Mouse (Mus musculus) E14TG2a.4 (cell line): ENCODE results near the gene Gm498.

ENCODE experiments used
- CTCF ChIP-seq: conservative IDR thresholded peaks from 2 replicates; pipeline ENCODE4 v1.5.1; 2014; ENCODE audit warnings: low read length
- NANOG ChIP-seq: IDR thresholded peaks from 2 replicates; pipeline ENCODE4 v1.6.1; 2014; ENCODE audit warnings: borderline replicate concordance, low read length, mixed read lengths
- POU5F1 ChIP-seq: IDR thresholded peaks from 2 replicates; pipeline ENCODE4 v1.6.1; 2014; ENCODE audit warnings: low read length, borderline replicate concordance

DNA sequence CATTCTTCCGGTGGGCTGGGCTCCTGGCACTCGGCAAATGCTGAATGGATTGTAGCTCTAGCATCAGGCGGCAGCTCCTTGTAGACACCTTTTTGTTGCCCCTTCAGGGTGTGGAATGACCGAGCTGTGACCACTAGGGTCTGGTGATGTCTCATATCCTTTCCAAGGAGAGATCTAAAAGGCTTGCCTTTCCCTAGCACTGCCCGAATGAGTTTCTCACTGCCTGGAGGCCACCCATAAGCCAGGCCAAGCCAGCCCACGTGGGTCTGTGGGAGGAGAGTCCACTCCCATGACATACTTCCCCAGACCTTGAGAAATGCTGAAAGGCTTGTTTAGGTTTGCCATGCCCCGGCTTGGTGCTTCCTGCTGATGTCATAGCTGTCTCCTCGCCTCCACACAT, 34.4 kb upstream of the Gm498 start:
- TF ChIP-seq CTCF = no peak
- no peak for TF ChIP-seq POU5F1
- TF ChIP-seq NANOG = no peak
